Mouse (Mus musculus) spleen, postnatal 4 days (tissue): ENCODE measurements around the gene Ppp1r13b.

Experiments used
- DNase-seq, 2 experiments: peaks; one replicate each; pipeline ENCODE4 v3.0.0; 2022; ENCODE audit warnings: low spot score in 2 of 2

The Ppp1r13b gene

GRCm38 (mm10) chr12:111827556-111827955, 80.4 kb downstream of the Ppp1r13b start:
- no peak for DNase-seq

- DNase-seq = no peak
Observed at GRCm38 (mm10) chr12:111821931-111822330, 86.0 kb downstream of the Ppp1r13b start.

GRCm38 (mm10) chr12:111820708-111821107, 87.2 kb downstream of the Ppp1r13b start:
- no peak for DNase-seq

- no peak for DNase-seq
Observed at GRCm38 (mm10) chr12:111819936-111820335, 88.0 kb downstream of the Ppp1r13b start.

GRCm38 (mm10) chr12:111817991-111818390, 89.9 kb downstream of the Ppp1r13b start:
- DNase-seq = no peak

GRCm38 (mm10) chr12:111816967-111817366, 90.9 kb downstream of the Ppp1r13b start:
- peak in 1 of 2 experiments; percentile 57 for DNase-seq

GRCm38 (mm10) chr12:111816528-111816927, 91.4 kb downstream of the Ppp1r13b start:
- no peak for DNase-seq

- DNase-seq = no peak
Observed at GRCm38 (mm10) chr12:111814769-111815762, 92.8 kb downstream of the Ppp1r13b start.

GRCm38 (mm10) chr12:111813766-111814617, 93.9 kb downstream of the Ppp1r13b start, which contains the start of the genes Xrcc3 and Zfyve21:
Gene Xrcc3 (minus strand): TSS chr12:111813873.
Gene Zfyve21 (plus strand): TSS chr12:111814170.
- peak; percentile 97 for DNase-seq

- no peak for DNase-seq
Observed at GRCm38 (mm10) chr12:111813111-111813765, 94.7 kb downstream of the Ppp1r13b start.

- no peak for DNase-seq
Observed at GRCm38 (mm10) chr12:111812611-111813010, 95.3 kb downstream of the Ppp1r13b start.

GRCm38 (mm10) chr12:111812075-111812474, 95.8 kb downstream of the Ppp1r13b start:
- DNase-seq = no peak

GRCm38 (mm10) chr12:111809762-111810161, 98.1 kb downstream of the Ppp1r13b start:
- DNase-seq = peak; percentile 63 to 82

GRCm38 (mm10) chr12:111808775-111809174, 99.1 kb downstream of the Ppp1r13b start:
- DNase-seq = no peak

GRCm38 (mm10) chr12:111803538-111803937, 104.4 kb downstream of the Ppp1r13b start:
- DNase-seq = no peak

GRCm38 (mm10) chr12:111800459-111801183, 107.3 kb downstream of the Ppp1r13b start:
- DNase-seq = no peak

GRCm38 (mm10) chr12:111798493-111798892, 109.4 kb downstream of the Ppp1r13b start:
- no peak for DNase-seq

GRCm38 (mm10) chr12:111797251-111797650, 110.7 kb downstream of the Ppp1r13b start:
- DNase-seq = no peak

GRCm38 (mm10) chr12:111795180-111795895, 112.6 kb downstream of the Ppp1r13b start:
- no peak for DNase-seq

GRCm38 (mm10) chr12:111794526-111795179, 113.3 kb downstream of the Ppp1r13b start:
- no peak for DNase-seq
